Mouse (Mus musculus) forebrain, embryonic 14.5 days (tissue): ENCODE measurements around the gene Avp. TPM values are rescaled to one million over a fixed set of nuclear protein-coding genes. Genes with fewer than 3 reads are reported as not detected.

Experiments
- ATAC-seq: fragments of 200-750 bp; cut with Nextera tagmentation; 2 replicates; pipeline ENCODE4 v1.8.0; 2017; ENCODE audit warnings: mild to moderate bottlenecking, moderate library complexity
- DNase-seq: peaks from one replicate; pipeline ENCODE4 v3.0.0-alpha.2; 2015; ENCODE audit warnings: low spot score
- H3K27ac ChIP-seq: fragments of 300-500 bp; sonication (generic); 2 replicates; pipeline ENCODE4 v1.5.1; 2014; ENCODE audit warnings: low read depth, mild to moderate bottlenecking, control low read depth, low read length, moderate library complexity
- H3K27me3 ChIP-seq: fragments of 300-500 bp; sonication (generic); replicated peaks from 2 replicates; pipeline ENCODE4 v1.6.1; 2014; ENCODE audit warnings: low read length, control low read depth, mixed read lengths; ENCODE audit not compliant: control insufficient read depth, insufficient read depth
- H3K36me3 ChIP-seq: fragments of 300-500 bp; sonication (generic); 2 replicates; pipeline ENCODE4 v1.6.1; 2014; ENCODE audit warnings: low read length, control low read depth; ENCODE audit not compliant: control insufficient read depth, insufficient read depth
- H3K4me1 ChIP-seq: fragments of 300-500 bp; sonication (generic); 2 replicates; pipeline ENCODE4 v1.6.1; 2014; ENCODE audit warnings: antibody characterized with exemption, low read length, control low read depth; ENCODE audit not compliant: control insufficient read depth, insufficient read depth
- H3K4me2 ChIP-seq: fragments of 300-500 bp; sonication (generic); 2 replicates; pipeline ENCODE4 v1.6.1; 2014; ENCODE audit warnings: mild to moderate bottlenecking, control low read depth, low read length
- H3K4me3 ChIP-seq: fragments of 300-500 bp; sonication (generic); 2 replicates; pipeline ENCODE4 v1.5.1; 2014; ENCODE audit warnings: low read depth, low read length, control low read depth
- H3K9ac ChIP-seq: fragments of 300-500 bp; sonication (generic); 2 replicates; pipeline ENCODE4 v1.6.1; 2014; ENCODE audit warnings: mild to moderate bottlenecking, low read length, control low read depth, moderate library complexity
- H3K9me3 ChIP-seq: fragments of 300-500 bp; sonication (generic); replicated peaks from 2 replicates; pipeline ENCODE4 v1.6.1; 2016; ENCODE audit warnings: low read length, control low read depth, mixed read lengths; ENCODE audit not compliant: control insufficient read depth
- WGBS: fragments of 180-500 bp; shearing (Covaris S2); extraction: QIAGEN DNeasy Blood & Tissue Kit; methylation state at CpG from one replicate; pipeline ENCODE4 v1.1.7; 2014; 5-methylcytosine and 5-hydroxymethylcytosine counted together
- polyA plus RNA-seq: library from polyadenylated mRNA; unstranded; fragments of >200 nt; fragmentation: Nextera tagmentation; extraction: Ambion mirVana; gene quantifications from 2 replicates; pipeline ENCODE4 v1.2.1, GENCODE M21; 2014

Gene Avp
- 17.7 and 27.0 TPM in 2 replicates for polyA plus RNA-seq

DNA sequence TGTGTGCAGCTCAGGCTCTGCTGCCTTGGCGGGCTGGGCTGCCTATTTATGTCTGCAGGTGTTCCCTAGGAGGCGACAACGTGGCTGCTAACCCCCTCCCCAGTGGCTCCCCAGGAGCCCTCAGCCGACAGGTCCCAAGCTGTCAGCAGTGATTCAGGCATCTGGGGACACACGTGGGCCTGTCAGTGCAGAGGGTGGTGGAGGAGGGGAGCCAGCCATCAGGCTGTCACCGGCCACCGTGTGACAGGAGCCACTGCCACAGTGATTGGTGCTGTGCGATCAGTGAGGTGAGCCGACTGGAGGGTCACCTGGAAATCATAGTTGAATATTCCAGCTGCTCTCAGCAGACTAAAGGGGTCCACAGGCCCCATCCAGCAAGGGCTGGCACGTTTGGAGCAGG is at the start of gene Avp:
TSS of gene Avp (minus strand) at position 3 of the 400 bp plus-strand sequence.
- H3K27ac ChIP-seq: no peak within 1 kb of the TSS
- H3K4me3 ChIP-seq: no peak within 1 kb of the TSS
- no peaks in the 10 kb centered on the region for H3K36me3 ChIP-seq
- H3K4me2 ChIP-seq: no peak within 1 kb of the TSS
- H3K9me3 ChIP-seq: no peaks in the 10 kb centered on the region
- peaks cover 51% of the 10 kb centered on the region for H3K27me3 ChIP-seq
- no peaks in the 10 kb centered on the region for H3K4me1 ChIP-seq
- H3K9ac ChIP-seq: no peak within 1 kb of the TSS
- ATAC-seq (no peak), DNase-seq (no peak)
- WGBS: 33% methylated on average over 10 of the region's 10 CpGs

DNA sequence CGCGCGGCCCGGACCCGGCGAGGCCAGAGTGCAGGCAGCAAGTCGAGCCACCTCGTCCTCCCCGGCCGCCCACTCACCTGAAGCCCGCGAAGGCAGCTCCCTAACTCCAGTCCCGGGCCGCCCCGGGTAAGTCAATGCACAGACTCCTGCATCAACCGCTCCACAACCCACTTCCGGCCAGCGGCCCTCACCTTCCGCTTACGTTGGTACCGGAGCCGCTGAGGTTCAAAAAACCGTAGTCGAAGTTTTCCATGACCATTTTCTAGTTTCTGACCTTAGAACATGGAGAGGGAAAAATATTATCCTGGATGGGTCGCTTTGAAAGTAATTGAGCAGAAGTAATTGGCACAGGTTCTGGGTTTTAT is 47.5 kb upstream of the Avp start, which contains the start of the genes Fastkd5 and Ubox5:
TSS of gene Fastkd5 (minus strand) at position 189 of the 365 bp plus-strand sequence.
TSS of gene Ubox5 (minus strand) at position 200 of the 365 bp plus-strand sequence.
- under 1% methylated on average over 25 of the region's 25 CpGs for WGBS
- Histone ChIP-seq H3K9me3 (no peaks in the 10 kb centered on the region), H3K4me2 (peak within 1 kb of the TSS; percentile 70), H3K4me1 (peaks cover 12% of the 10 kb centered on the region), H3K36me3 (peaks cover 16% of the 10 kb centered on the region), H3K27me3 (peaks cover 7% of the 10 kb centered on the region; the same call in 1 of the 2 replicates), H3K9ac (peak within 1 kb of the TSS; percentile 93), H3K27ac (peak within 1 kb of the TSS; percentile 54), H3K4me3 (peak within 1 kb of the TSS; percentile 100)
- peak; percentile 91 for DNase-seq
- ATAC-seq: peak; percentile 89

DNA sequence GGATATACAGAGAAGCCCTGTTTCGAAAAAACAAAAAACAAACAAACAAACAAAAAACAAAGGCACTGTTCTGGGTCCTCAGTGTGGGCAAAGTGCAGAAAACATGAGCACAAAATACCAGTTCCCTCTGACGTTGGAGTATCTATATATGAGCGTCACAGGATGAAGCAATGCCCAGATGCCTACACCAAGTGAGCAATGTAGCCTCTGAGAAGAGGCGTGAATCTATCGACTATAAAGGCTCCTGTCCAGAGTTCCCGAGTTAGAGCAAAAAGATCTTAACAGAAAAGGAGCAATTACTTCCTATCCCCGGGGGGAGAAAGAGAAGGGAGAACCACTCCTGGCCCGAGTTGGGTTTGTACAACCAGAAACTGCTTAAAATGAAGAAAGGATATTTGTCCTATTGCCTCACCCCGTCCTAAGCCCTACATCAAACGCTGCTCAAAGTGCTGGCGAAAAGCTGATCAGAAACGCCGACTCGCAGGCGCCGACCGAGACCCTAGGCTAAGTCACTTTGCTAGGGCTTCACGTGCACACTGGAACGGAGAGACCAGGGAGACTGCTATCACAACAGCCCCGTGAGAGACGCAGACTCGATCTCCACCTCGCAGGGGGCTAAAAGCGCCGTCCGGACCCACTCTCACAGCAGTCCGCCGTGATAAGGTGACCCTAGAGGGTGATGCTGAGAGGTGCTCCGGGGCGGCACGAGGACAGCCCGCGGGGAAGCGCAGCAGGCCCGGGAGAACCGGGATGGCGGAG is 46.9 kb upstream of the Avp start:
- peaks cover 2% of the 10 kb centered on the region; the same call in 1 of the 2 replicates for H3K27me3 ChIP-seq
- peak overlapping the region; percentile 70 for H3K4me2 ChIP-seq
- peak overlapping the region; percentile 54 for H3K27ac ChIP-seq
- H3K36me3 ChIP-seq: peaks cover 16% of the 10 kb centered on the region
- H3K4me3 ChIP-seq: peak overlapping the region; percentile 100
- no peaks in the 10 kb centered on the region for H3K9me3 ChIP-seq
- WGBS: 3% methylated on average over 37 of the region's 37 CpGs
- H3K4me1 ChIP-seq: peaks cover 7% of the 10 kb centered on the region
- peak; percentile 47 for ATAC-seq
- peak overlapping the region; percentile 93 for H3K9ac ChIP-seq
- DNase-seq: no peak

DNA sequence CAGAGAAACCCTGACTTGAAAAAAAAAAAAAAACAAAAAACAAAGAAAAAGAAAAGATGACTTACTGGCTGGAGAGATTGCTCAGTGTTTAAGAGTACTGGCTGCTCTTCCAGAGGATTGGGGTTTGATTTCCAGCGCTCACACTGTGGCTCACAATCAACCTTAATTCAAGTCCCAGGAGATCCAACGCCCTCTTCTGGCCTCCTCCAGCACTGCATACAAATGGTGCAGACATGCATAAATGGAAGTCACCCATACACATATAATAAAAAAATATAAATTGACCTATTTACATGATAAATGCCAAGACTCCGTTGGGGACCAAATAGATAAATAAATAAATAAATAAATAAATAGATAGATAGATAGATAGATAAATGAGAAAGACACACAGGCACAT is 46.1 kb upstream of the Avp start:
- H3K27ac ChIP-seq: no peak overlapping the region
- ATAC-seq (no peak), DNase-seq (no peak)
- H3K27me3 ChIP-seq: no peaks in the 10 kb centered on the region
- H3K36me3 ChIP-seq: peaks cover 16% of the 10 kb centered on the region
- peak overlapping the region; percentile 70 for H3K4me2 ChIP-seq
- no peaks in the 10 kb centered on the region for H3K9me3 ChIP-seq
- no peak overlapping the region for H3K9ac ChIP-seq
- peaks cover 5% of the 10 kb centered on the region for H3K4me1 ChIP-seq
- 64% methylated on average over 3 of the region's 3 CpGs for WGBS
- peak overlapping the region; percentile 100; the same call in 1 of the 2 replicates for H3K4me3 ChIP-seq

DNA sequence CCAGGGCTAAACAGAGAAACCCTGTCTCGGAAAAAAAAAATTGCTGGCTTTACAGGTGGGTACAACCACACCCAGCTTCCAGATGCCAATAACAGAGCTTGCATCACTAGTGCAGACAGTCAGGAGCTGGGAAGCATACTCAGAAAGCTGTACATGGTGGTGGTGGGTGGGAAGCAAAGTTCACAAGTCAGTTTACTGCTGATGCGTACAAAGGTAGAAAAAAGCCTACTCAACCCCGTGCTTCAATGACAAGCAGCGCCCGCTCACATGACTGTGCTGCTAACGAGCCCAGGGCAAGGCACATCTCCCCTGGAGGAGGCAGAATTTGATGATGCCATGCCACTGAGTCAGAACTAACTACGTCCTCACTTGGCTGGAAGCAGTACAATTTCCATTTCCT is 36.6 kb upstream of the Avp start:
- Histone ChIP-seq H3K9me3 (no peaks in the 10 kb centered on the region), H3K9ac (no peak overlapping the region), H3K4me1 (no peaks in the 10 kb centered on the region), H3K27me3 (no peaks in the 10 kb centered on the region), H3K4me2 (no peak overlapping the region), H3K4me3 (no peak overlapping the region), H3K27ac (no peak overlapping the region), H3K36me3 (peaks cover 39% of the 10 kb centered on the region)
- no peak for ATAC-seq
- no peak for DNase-seq
- WGBS: 74% methylated on average over 7 of the region's 7 CpGs

DNA sequence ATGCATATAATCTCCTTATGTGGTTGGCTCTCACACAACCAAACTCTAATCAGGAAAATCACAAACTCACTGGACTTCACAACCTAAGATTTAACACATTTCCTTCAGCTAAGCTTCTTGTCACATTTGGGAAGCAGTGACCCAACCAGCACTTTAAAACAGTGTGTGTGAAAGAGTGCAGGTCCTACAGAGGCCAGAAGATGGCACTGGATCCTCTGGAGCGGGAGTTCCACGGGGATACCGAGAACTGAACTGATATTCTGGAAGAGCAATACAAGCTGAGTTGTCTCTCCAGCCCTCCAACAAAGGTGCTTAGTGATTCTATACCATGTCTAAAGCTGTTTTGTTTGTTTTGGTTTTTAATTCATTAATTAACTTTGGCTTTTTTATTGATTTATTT is 30.7 kb upstream of the Avp start:
- peak; percentile 33 for DNase-seq
- WGBS: 69% methylated on average over 3 of the region's 3 CpGs
- Histone ChIP-seq H3K9ac (no peak overlapping the region), H3K27ac (no peak overlapping the region), H3K9me3 (no peaks in the 10 kb centered on the region), H3K36me3 (peaks cover 32% of the 10 kb centered on the region), H3K4me2 (no peak overlapping the region), H3K4me3 (no peak overlapping the region), H3K27me3 (no peaks in the 10 kb centered on the region), H3K4me1 (no peaks in the 10 kb centered on the region)
- ATAC-seq: no peak

DNA sequence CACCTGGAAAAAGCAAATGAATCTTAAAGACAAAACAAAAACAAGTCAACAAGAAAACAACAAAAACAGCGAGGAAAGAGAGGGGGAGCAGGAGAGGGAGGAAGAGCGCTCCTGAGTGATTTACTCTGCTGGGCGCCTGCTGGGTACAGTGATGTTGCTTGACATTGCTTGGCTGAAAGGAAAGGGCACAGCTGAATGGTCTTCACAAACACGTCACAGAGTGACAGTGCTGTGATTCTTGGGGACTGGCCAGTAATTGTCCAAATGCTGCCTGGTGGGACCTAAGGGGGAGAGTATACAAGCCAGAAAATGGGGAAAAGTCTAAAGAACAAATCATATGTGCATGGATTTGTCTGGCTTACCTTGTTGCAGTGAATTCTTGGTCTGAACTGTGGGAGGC is 19.8 kb upstream of the Avp start:
- ATAC-seq (no peak), DNase-seq (no peak)
- 90% methylated on average over 4 of the region's 4 CpGs for WGBS
- Histone ChIP-seq H3K27me3 (no peaks in the 10 kb centered on the region), H3K27ac (no peak overlapping the region), H3K9ac (no peak overlapping the region), H3K4me1 (no peaks in the 10 kb centered on the region), H3K4me2 (no peak overlapping the region), H3K9me3 (no peaks in the 10 kb centered on the region), H3K36me3 (peaks cover 62% of the 10 kb centered on the region), H3K4me3 (no peak overlapping the region)

DNA sequence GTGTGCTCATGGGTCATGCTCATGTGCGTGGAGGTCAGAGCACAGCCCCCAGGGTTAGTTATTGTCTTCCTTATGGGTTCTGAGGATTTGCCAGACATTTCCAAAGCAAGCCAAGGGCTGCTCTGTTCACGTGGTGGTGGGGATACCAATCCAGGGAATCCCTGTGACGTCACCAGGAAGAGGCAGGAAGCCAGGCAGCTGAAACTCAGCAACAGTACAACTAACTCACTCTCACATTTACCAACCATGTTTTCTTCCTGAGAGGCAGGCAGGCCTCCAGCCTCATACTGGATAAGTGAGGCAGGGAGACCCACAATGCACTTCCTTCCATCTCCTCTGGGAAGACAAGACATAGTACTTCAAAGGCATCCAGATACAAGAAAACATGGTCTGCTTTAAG is 16.0 kb upstream of the Avp start:
- Histone ChIP-seq H3K27me3 (no peaks in the 10 kb centered on the region), H3K4me3 (no peak overlapping the region), H3K9ac (no peak overlapping the region), H3K9me3 (no peaks in the 10 kb centered on the region), H3K36me3 (peaks cover 76% of the 10 kb centered on the region), H3K4me2 (no peak overlapping the region), H3K4me1 (no peaks in the 10 kb centered on the region), H3K27ac (no peak overlapping the region)
- 77% methylated on average over 3 of the region's 3 CpGs for WGBS
- no peak for DNase-seq
- no peak for ATAC-seq

DNA sequence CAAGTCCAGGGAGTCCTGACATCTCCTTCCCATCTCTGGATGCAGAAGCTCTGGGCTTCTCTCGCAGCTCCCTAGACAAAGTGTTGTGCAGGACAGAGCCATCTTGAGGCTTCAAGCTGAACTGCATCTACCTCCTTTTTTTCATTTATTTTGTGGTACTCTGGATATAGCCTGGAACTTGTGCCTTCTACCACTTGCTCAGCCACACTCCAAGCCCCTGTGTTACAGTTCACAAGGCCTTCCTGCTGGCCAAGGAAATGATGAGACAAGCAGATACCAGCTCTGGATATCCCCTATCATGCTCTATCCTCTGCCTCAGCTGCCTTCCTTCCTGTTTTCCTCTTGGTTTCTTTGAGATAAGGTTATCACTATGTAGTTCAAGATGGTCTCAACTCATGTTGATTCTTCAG is 15.3 kb upstream of the Avp start:
- Histone ChIP-seq H3K27me3 (no peaks in the 10 kb centered on the region), H3K27ac (no peak overlapping the region), H3K9me3 (no peaks in the 10 kb centered on the region), H3K36me3 (peaks cover 71% of the 10 kb centered on the region), H3K4me3 (no peak overlapping the region), H3K4me1 (no peaks in the 10 kb centered on the region), H3K9ac (no peak overlapping the region), H3K4me2 (no peak overlapping the region)
- ATAC-seq (no peak), DNase-seq (peak; percentile 73)
- WGBS: 14% methylated on average over 1 of the region's 1 CpGs
